Mouse (Mus musculus) hindbrain, embryonic 12.5 days (tissue): ENCODE data around the gene Fam198b. TPM values are rescaled to one million over a fixed set of nuclear protein-coding genes. Genes with fewer than 3 reads are reported as not detected.

ENCODE experiments used
- ATAC-seq: fragments of 200-750 bp; cut with Nextera tagmentation; 2 replicates; pipeline ENCODE4 v1.8.0; 2017; ENCODE audit warnings: moderate TSS enrichment; ENCODE audit not compliant: low FRiP score
- H3K27ac ChIP-seq: fragments of 300-500 bp; sonication (generic); 2 replicates; pipeline ENCODE4 v1.5.1; 2016; ENCODE audit warnings: mild to moderate bottlenecking
- H3K27me3 ChIP-seq: fragments of 300-500 bp; sonication (generic); 2 replicates; pipeline ENCODE4 v1.6.1; 2016; ENCODE audit warnings: mild to moderate bottlenecking
- H3K36me3 ChIP-seq: fragments of 300-500 bp; sonication (generic); 2 replicates; pipeline ENCODE4 v1.6.1; 2016; ENCODE audit warnings: mild to moderate bottlenecking
- H3K4me1 ChIP-seq: fragments of 300-500 bp; sonication (generic); 2 replicates; pipeline ENCODE4 v1.6.1; 2016
- H3K4me2 ChIP-seq: fragments of 300-500 bp; sonication (generic); replicated peaks from 2 replicates; pipeline ENCODE4 v1.6.1; 2016; ENCODE audit warnings: mild to moderate bottlenecking
- H3K4me3 ChIP-seq: fragments of 300-500 bp; sonication (generic); 2 replicates; pipeline ENCODE4 v1.5.1; 2016; ENCODE audit warnings: mild to moderate bottlenecking
- H3K9ac ChIP-seq: fragments of 300-500 bp; sonication (generic); 2 replicates; pipeline ENCODE4 v1.6.1; 2016; ENCODE audit warnings: mild to moderate bottlenecking, moderate library complexity
- H3K9me3 ChIP-seq: fragments of 300-500 bp; sonication (generic); replicated peaks from 2 replicates; pipeline ENCODE4 v1.6.1; 2016; ENCODE audit warnings: mild to moderate bottlenecking
- WGBS: fragments of 180-500 bp; shearing (Covaris S2); methylation state at CpG from one replicate; pipeline ENCODE4 v1.1.7; 2016; 5-methylcytosine and 5-hydroxymethylcytosine counted together
- polyA plus RNA-seq: library from polyadenylated mRNA; unstranded; fragments of >200 nt; fragmentation: Nextera tagmentation; extraction: Ambion mirVana; gene quantifications from 2 replicates; pipeline ENCODE4 v1.2.1, GENCODE M21; 2016

Gene Fam198b
- polyA plus RNA-seq: 5.1 and 5.3 TPM in 2 replicates

DNA sequence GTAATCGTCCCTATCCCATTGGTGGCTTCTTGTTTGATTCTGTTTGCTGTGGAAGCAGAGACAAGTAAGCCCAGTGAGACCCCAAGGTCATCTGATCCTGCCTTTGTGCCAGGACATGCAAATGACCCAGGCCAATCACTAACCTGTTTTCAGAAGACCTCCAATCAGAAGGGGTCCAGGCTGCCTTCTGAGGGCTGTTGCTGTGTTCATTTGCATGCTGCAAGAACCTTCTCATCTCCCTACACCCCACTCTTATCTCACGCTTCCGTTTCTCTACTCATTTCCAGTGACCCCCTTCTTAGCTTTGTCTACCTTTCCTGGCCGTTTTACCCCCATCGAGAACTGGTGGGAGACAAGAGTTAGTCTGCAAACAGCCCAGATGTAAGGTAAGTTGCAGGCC lies at the start of gene Fam198b:
Gene Fam198b, plus strand, starts transcription at position 229 of the 400 bp plus-strand sequence.
- ATAC-seq: no peak
- Histone ChIP-seq H3K4me2 (no peak within 1 kb of the TSS), H3K27me3 (no peaks in the 10 kb centered on the region), H3K9ac (no peak within 1 kb of the TSS), H3K9me3 (no peaks in the 10 kb centered on the region), H3K4me1 (peaks cover 12% of the 10 kb centered on the region; the same call in 1 of the 2 replicates), H3K4me3 (no peak within 1 kb of the TSS), H3K27ac (no peak within 1 kb of the TSS), H3K36me3 (no peaks in the 10 kb centered on the region)
- 52% methylated on average over 5 of the region's 5 CpGs for WGBS

DNA sequence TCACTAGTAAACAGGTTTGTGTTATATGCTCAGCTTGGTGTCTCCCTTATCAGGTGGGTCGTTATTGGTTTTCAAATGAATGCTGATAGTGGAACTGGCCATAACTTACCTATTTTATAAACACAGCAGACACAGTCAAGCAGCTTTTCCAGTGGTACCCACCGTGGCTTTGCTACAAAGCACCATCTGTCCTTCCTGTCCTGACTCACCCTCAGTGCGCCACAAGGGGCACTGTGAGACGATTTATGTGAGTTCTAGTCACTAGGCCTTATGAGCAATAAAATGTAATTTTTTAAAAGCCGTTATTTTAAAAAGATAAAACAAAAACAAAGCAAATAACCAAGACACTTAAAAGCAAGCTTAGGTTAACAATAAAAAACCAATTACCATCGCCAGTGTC lies 45.6 kb upstream of the Fam198b start:
- H3K4me3 ChIP-seq: no peak overlapping the region
- H3K27me3 ChIP-seq: no peaks in the 10 kb centered on the region
- no peaks in the 10 kb centered on the region for H3K9me3 ChIP-seq
- H3K9ac ChIP-seq: no peak overlapping the region
- no peak overlapping the region for H3K4me2 ChIP-seq
- 0 out of 2 replicates have a peak, but pooled peaks cover 2% of the 10 kb centered on the region for H3K4me1 ChIP-seq
- H3K36me3 ChIP-seq: no peaks in the 10 kb centered on the region
- no peak for ATAC-seq
- H3K27ac ChIP-seq: no peak overlapping the region
- 54% methylated on average over 6 of the region's 6 CpGs for WGBS

DNA sequence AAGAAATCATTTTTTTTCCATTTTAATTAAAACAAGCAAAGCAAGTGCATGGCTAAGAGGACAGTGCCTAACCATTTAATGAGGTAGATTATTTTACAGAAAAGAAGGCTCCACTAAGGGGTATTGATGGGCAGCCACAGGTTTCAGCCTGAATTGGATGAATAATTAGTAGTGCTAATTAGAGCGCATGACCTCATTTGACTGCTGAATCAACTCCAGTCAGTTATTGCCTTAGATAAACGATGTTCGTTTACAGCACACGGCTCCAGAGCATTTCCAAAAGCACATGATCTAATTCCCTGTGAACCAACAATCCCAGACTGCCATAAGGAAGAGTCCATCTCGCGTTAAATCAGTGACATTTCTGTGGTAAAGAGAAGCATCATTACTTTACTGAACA lies 42.9 kb upstream of the Fam198b start:
- peak overlapping the region; percentile 72 for H3K4me2 ChIP-seq
- H3K36me3 ChIP-seq: no peaks in the 10 kb centered on the region
- H3K27me3 ChIP-seq: no peaks in the 10 kb centered on the region
- H3K27ac ChIP-seq: no peak overlapping the region
- ATAC-seq: peak; percentile 19; the same call in 1 of the 2 replicates
- H3K9ac ChIP-seq: no peak overlapping the region
- H3K4me1 ChIP-seq: 0 out of 2 replicates have a peak, but pooled peaks cover 2% of the 10 kb centered on the region
- no peaks in the 10 kb centered on the region for H3K9me3 ChIP-seq
- WGBS: 76% methylated on average over 6 of the region's 6 CpGs
- H3K4me3 ChIP-seq: no peak overlapping the region; the same call in 1 of the 2 replicates

DNA sequence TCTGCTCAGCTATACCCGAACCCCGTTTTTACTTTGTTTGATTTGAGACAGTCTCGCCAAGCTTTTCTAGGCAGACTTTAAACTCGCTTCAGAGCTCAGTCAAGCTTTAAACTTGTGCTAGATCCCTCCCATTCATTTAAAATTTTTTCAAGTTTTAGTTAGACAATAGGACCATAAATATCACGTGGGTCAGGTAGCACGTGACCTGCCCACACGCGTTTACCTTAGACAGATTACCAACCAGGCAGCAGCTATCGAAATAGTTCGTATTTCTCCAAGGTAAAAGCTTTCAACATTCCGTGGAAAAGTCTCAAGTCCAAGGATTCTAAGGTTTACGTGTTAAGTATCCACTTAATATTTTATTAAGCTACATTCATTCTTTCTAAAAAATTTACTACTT lies 42.2 kb upstream of the Fam198b start:
- H3K4me1 ChIP-seq: 0 out of 2 replicates have a peak, but pooled peaks cover 2% of the 10 kb centered on the region
- H3K9me3 ChIP-seq: no peaks in the 10 kb centered on the region
- H3K27me3 ChIP-seq: no peaks in the 10 kb centered on the region
- peak; percentile 61 for ATAC-seq
- peak overlapping the region; percentile 48 for H3K4me3 ChIP-seq
- peak overlapping the region; percentile 72 for H3K4me2 ChIP-seq
- 11% methylated on average over 12 of the region's 12 CpGs for WGBS
- no peak overlapping the region; the same call in 1 of the 2 replicates for H3K9ac ChIP-seq
- H3K27ac ChIP-seq: no peak overlapping the region
- no peaks in the 10 kb centered on the region for H3K36me3 ChIP-seq

DNA sequence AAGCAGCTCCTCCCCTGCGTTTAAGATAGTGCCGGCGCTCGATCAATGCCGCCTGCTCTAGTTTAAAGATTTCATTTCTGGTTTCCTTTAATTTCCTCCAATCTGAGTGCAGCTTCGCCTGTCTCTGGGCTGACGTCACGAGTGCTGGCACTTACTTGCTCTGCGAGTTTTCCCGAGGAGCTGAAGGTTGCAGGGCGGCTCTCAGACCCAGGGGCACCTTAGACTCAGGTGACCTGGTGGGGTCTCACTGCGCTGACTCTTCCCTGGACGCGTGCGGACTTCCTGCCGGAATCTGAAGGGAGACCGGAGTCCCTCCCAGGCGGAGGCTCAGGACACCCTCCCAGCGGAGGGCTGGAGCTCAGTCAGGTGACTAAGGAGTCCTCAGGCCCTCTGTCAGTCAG lies 41.7 kb upstream of the Fam198b start:
- H3K4me1 ChIP-seq: 0 out of 2 replicates have a peak, but pooled peaks cover 2% of the 10 kb centered on the region
- H3K9ac ChIP-seq: peak overlapping the region; percentile 53
- no peaks in the 10 kb centered on the region for H3K36me3 ChIP-seq
- peak overlapping the region; percentile 72 for H3K4me2 ChIP-seq
- peak overlapping the region; percentile 48 for H3K4me3 ChIP-seq
- H3K27ac ChIP-seq: no peak overlapping the region
- ATAC-seq: peak; percentile 83
- 1% methylated on average over 19 of the region's 19 CpGs for WGBS
- no peaks in the 10 kb centered on the region for H3K9me3 ChIP-seq
- no peaks in the 10 kb centered on the region for H3K27me3 ChIP-seq

DNA sequence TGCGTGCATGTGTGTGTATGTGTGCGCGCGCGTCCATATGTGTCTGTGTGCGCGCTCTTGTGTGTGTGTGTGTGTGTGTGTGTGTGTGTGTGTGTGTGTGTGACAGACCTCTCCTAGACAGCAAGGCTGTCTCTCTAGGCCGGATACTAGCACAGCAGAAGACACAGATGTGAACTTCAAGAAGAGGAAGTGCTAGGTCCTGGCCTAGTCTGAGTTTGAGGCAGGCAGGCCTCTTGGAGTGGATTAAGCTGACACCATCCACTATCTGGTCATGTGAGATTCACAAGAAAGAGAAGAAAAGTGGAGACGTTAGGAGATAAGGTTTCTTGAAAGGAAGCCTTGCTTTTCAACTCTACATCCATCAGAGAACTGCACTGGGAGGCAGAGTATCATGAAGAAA lies 40.3 kb upstream of the Fam198b start:
- WGBS: 93% methylated on average over 9 of the region's 9 CpGs
- no peak overlapping the region for H3K27ac ChIP-seq
- no peak overlapping the region for H3K9ac ChIP-seq
- no peak for ATAC-seq
- no peak overlapping the region for H3K4me3 ChIP-seq
- H3K36me3 ChIP-seq: no peaks in the 10 kb centered on the region
- no peaks in the 10 kb centered on the region for H3K9me3 ChIP-seq
- no peak overlapping the region for H3K4me2 ChIP-seq
- H3K4me1 ChIP-seq: 0 out of 2 replicates have a peak, but pooled peaks cover 2% of the 10 kb centered on the region
- H3K27me3 ChIP-seq: no peaks in the 10 kb centered on the region

DNA sequence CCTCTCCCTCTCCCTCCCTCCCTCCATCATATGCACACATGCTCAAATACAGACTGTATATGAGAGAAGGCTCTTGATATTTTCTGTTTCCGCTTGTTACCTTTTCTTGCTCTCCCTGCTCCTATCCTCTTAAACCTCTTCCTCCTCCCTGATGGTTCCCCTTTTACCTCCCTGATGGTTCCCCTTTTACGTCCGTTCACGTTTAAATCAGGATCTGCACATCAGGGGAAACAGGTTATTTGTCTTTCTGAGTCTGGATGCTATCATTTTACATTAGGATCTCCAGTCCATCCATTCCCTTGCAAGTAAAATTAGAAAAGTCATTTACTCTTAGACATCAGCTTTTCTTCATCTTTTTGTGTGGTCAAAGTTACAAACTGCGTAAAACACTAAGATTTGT lies 37.7 kb upstream of the Fam198b start:
- H3K36me3 ChIP-seq: no peaks in the 10 kb centered on the region
- H3K4me3 ChIP-seq: no peak overlapping the region
- 81% methylated on average over 5 of the region's 5 CpGs for WGBS
- no peaks in the 10 kb centered on the region for H3K9me3 ChIP-seq
- H3K9ac ChIP-seq: no peak overlapping the region
- H3K4me1 ChIP-seq: no peaks in the 10 kb centered on the region
- no peaks in the 10 kb centered on the region for H3K27me3 ChIP-seq
- no peak for ATAC-seq
- H3K27ac ChIP-seq: no peak overlapping the region
- no peak overlapping the region for H3K4me2 ChIP-seq

DNA sequence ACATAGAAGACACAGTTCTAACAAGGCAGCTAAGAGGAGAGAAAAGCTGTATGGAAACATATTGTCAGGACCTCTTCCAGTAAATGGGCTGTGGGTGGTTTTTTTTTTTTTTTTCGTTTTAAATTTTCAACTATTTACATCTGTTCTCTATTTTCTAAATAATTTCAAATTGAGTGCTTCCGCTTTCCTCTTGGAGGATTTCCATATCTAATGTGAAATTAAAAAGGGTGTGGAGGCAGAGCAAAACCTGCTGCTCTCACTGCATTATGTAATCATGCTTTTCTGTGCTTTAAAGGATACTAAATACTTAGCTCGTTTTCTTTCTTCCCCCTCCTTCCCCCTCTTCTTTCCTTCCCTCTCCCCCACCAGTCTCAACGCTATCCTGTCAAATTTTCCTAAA lies 35.5 kb upstream of the Fam198b start:
- WGBS: 49% methylated on average over 4 of the region's 4 CpGs
- H3K27ac ChIP-seq: no peak overlapping the region
- no peaks in the 10 kb centered on the region for H3K9me3 ChIP-seq
- no peaks in the 10 kb centered on the region for H3K36me3 ChIP-seq
- 0 out of 2 replicates have a peak, but pooled peaks cover 5% of the 10 kb centered on the region for H3K4me1 ChIP-seq
- H3K4me3 ChIP-seq: no peak overlapping the region
- no peak for ATAC-seq
- H3K9ac ChIP-seq: no peak overlapping the region
- H3K27me3 ChIP-seq: no peaks in the 10 kb centered on the region
- H3K4me2 ChIP-seq: no peak overlapping the region

DNA sequence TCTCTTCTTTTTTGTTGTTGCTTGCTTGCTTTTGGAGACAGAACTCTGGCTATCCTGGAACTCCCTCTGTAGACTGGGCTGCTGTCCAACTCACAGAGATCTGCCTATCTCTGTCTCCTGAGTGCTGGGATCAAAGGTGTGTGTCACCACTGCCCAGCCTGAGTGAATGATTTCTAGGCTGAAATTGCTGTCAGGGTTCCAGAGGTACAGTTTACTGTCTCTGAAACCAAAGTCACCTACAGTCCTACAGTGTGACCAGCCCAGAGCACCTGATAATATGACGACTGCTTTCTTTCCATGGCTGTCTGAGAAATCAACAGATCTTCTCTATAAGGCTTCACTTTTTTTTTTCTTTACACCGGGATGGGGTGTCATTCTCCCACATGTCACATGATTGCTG lies 34.7 kb upstream of the Fam198b start:
- no peak overlapping the region for H3K9ac ChIP-seq
- WGBS: 79% methylated on average over 2 of the region's 2 CpGs

DNA sequence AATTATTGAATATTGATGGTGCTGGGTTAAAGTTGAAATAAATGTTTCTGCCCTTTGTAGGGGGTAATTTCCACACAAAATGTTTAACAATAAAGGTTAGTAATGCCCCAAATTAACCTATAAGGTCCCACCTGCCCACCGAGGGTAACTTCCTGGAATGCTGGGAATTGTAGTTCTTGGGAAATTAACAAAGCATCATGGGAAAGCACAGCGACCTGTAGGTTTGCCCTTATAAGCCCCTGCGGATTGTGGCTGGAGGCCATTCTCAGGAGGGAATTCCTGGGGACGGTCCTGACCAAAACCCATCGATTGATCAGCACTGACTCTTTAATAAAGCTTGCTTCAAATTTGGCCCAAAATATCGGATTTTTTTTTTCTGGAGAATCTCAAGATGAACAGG lies 33.7 kb upstream of the Fam198b start:
- WGBS: 44% methylated on average over 6 of the region's 6 CpGs
- Histone ChIP-seq H3K36me3 (no peaks in the 10 kb centered on the region), H3K27me3 (no peaks in the 10 kb centered on the region)

More for the DNA sequence above, 34.7 kb upstream of the Fam198b start:
- Histone ChIP-seq H3K27me3 (no peaks in the 10 kb centered on the region), H3K9me3 (no peaks in the 10 kb centered on the region), H3K27ac (no peak overlapping the region), H3K4me1 (0 out of 2 replicates have a peak, but pooled peaks cover 5% of the 10 kb centered on the region), H3K36me3 (no peaks in the 10 kb centered on the region), H3K4me2 (no peak overlapping the region), H3K4me3 (no peak overlapping the region)
- no peak for ATAC-seq

DNA sequence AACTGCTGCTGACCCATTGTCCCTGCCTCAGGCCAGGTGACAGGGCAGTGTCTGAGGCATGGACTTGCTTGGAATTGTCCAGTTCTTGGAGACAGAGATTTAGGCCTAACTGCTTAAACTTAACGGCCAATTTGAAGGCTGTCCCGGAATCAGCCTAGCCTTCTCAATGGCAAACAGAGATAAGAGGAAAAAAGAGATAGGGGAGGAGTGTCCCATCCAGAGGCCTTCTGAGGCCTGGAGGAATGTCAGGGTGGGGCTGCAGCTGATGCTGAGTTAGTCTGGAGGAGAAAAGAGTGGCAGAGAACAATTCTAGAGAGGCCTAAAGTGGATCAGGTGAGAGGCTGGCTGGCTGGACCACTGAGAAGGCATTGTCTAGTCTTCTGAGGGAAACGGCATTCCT lies 32.2 kb upstream of the Fam198b start:
- 0 out of 2 replicates have a peak, but pooled peaks cover 5% of the 10 kb centered on the region for H3K4me1 ChIP-seq
- H3K4me3 ChIP-seq: no peak overlapping the region
- no peaks in the 10 kb centered on the region for H3K36me3 ChIP-seq
- H3K27ac ChIP-seq: no peak overlapping the region
- H3K9ac ChIP-seq: no peak overlapping the region
- ATAC-seq: no peak
- 83% methylated on average over 3 of the region's 3 CpGs for WGBS
- H3K27me3 ChIP-seq: no peaks in the 10 kb centered on the region
- H3K4me2 ChIP-seq: no peak overlapping the region
- H3K9me3 ChIP-seq: no peaks in the 10 kb centered on the region

More for the DNA sequence above, 33.7 kb upstream of the Fam198b start:
- 0 out of 2 replicates have a peak, but pooled peaks cover 5% of the 10 kb centered on the region for H3K4me1 ChIP-seq
- no peak overlapping the region for H3K9ac ChIP-seq
- H3K4me3 ChIP-seq: no peak overlapping the region
- no peak for ATAC-seq
- H3K4me2 ChIP-seq: no peak overlapping the region
- no peaks in the 10 kb centered on the region for H3K9me3 ChIP-seq
- H3K27ac ChIP-seq: no peak overlapping the region

DNA sequence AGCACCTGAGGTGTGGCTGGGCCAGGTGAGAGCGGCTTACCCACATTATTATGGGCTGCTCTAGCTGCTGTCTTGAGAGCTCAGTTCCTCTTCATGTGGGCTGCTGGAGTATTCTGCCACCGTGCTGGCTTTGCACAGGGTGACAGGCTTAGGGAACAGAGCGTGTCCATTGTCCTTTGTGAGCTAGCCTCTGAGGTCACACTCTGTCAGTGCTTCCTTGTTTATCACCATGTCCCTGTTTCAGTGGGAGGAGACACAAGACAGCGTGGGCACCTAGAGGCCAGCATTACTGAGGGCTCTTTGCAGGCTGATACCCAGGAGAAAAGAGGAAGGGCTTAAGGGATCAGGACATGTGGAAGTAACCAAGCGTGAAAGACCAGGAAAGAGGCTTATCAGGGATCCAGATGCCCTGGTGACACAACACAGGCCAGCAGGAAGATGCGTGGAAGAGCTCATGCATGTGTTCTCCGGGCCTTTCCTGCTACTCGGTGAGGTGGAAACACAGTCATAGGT lies 31.6 kb upstream of the Fam198b start, which contains the start of gene Tmem144:
Gene Tmem144, minus strand, starts transcription at position 120 of the 513 bp plus-strand sequence.
- Histone ChIP-seq H3K9me3 (no peaks in the 10 kb centered on the region), H3K27me3 (no peaks in the 10 kb centered on the region), H3K9ac (no peak within 1 kb of the TSS), H3K4me2 (no peak within 1 kb of the TSS), H3K27ac (no peak within 1 kb of the TSS), H3K4me1 (0 out of 2 replicates have a peak, but pooled peaks cover 5% of the 10 kb centered on the region), H3K36me3 (no peaks in the 10 kb centered on the region), H3K4me3 (no peak within 1 kb of the TSS)
- peak; percentile 21; the same call in 1 of the 2 replicates for ATAC-seq
- WGBS: 55% methylated on average over 8 of the region's 8 CpGs

DNA sequence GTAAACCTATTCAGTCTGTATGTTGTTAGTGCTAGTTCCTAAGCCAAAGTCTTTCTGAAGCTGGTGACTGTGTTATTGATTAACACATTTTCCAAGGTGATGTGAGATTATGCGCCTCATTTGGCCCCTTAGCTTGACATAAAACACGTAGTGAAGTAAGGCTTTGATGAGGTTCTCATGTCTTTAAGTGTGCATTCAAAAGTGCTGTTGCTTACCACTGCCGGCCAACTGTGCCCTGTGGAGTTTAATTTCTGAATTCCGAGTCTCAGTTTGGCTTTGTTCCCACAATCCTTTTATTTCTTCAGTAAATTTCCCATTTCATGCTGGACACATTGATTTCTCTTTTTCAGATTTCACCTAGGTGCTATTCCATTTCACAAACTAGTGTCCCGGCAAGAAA lies 26.6 kb upstream of the Fam198b start:
- Histone ChIP-seq H3K4me2 (no peak overlapping the region), H3K9ac (no peak overlapping the region), H3K9me3 (no peaks in the 10 kb centered on the region), H3K27me3 (no peaks in the 10 kb centered on the region), H3K4me3 (no peak overlapping the region), H3K4me1 (0 out of 2 replicates have a peak, but pooled peaks cover 2% of the 10 kb centered on the region), H3K27ac (no peak overlapping the region), H3K36me3 (no peaks in the 10 kb centered on the region)
- 78% methylated on average over 5 of the region's 5 CpGs for WGBS
- no peak for ATAC-seq
